Mouse (Mus musculus) left cerebral cortex, postnatal 14 days (tissue): ENCODE measurements at regions not wholly inside any gene's neighbourhood (a gene's known extent, or its start where the extent isn't known, plus 50 kb on each side); places are given as distances from the start of the nearest gene placed in this dataset.

Source experiments
- DNase-seq, 2 experiments: peaks; one replicate each; pipeline ENCODE4 v3.0.0; 2021 to 2022; ENCODE audit warnings: low spot score in 2 of 2, mixed read lengths in 1 of 2
- intact Hi-C: fragments of 180-260 bp; cut with DNase I; formaldehyde crosslinking; loops from one replicate; pipeline ENCODE4 v1.15.1; 2025

- intact Hi-C loops, result no loop called here
- DNase-seq, result no peak
These were observed 167.1 kb upstream of the Hnrnpa3 start for GRCm38 (mm10) chr2:75491789-75492500.

DNA sequence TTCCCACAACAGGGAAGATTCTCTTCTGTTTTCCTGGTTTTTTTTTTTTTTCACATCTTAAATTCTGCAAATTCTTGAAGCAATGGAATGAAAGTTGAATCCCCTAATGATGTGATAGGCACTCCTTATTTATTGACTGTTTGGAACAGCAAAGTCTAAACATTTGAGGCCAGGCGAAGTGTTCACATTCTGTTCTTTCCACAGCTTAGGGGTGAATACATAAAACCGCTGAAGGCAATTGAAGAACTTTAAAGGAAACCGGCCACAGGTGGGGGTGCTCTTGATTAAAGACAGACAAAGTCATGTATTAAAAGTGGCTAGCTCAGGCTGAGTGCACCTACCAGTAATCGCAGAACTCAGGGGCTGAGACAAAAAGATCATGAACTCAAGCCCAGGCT lies 166.6 kb upstream of the Hnrnpa3 start:
- DNase-seq, result no peak
- intact Hi-C loops, result no loop called here

DNA sequence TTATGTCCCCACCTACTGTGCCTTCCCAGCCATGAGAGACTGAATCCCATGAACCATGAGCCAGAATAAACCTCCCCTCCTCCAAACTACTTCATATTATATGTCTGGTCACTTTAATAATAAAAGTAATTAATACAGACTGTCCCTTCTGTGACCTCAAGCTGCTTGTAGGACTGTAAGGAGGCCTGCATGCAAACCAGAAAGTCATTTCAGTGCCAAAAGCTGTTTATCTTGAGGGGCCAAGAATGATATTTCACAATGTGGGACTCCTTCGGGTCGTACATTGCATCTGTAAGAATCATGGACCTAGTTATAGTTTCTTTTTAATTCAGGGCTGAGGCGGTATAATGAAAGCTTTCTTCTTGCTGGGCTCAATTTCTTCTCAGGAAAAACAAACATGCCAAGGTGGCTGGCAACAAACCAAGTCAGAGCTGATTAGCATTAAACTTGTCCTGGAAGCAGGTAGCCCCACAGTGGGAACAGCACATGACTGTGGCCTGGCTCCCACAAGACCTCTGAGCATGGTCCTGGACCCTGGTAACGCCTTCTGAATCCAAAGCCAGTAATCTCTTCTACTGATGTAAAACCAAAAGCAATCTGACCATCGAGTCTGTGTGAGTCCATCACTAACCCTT lies 162.3 kb upstream of the Hnrnpa3 start:
- no peak for DNase-seq
- intact Hi-C loops, result no loop called here

DNA sequence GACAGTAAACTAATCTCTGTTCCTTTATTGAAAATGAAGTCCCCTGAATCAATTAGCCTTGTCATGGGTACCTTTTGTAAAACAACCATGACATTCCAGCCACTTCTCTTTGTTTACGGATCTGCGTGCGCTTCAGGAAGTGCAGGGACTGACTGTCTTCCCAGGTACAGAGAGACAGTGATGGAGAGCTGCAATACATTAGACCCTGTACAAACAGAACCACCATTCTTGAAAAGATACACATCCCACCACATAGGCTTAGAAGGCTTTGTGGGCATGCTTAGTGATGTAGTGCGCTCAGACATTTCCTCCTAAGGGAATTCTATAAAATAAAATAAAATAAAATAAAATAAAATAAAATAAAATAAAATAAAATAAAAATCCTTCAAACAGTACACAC lies 148.8 kb upstream of the Hnrnpa3 start:
- DNase-seq, result no peak
- intact Hi-C loops, result no loop called here

DNA sequence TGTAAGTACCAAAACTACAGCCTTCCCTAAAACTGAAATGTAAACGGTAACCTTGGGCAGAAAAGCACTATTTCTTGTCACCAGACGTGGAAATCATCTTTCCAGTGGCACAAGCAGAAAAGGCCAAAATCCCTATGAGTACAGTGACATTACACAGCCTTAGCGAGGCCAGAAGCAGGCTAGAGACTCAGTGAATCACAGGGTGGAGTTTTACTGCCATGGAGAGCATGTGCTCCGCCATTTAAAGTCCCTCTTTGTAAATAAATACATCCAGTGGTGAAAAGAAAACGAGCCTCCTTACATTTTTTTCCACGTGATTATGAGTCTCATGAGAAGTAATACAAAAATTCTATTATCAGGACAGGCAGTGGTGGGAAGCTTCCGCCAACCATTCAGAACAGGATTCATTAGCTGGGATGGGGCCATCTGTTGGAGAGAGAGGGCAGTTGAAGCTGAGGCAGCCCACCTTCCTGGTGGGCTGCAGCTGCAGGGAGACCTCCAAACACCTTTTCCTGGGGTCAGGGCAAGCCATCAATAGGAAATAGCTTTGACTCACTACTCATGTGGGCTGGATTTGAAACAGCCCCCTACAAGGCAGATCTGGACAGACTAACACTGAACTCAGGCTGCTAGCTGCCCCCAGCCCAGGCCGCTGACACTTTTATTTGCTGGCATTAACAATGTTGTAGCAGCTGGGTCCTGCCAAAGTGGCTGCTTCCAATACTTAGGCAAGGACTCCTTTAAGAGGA lies 146.5 kb upstream of the Hnrnpa3 start:
- intact Hi-C loops, result no loop called here
- DNase-seq, result no peak

- no peak for DNase-seq
- intact Hi-C loops, result no loop called here
These were observed 144.9 kb upstream of the Hnrnpa3 start for GRCm38 (mm10) chr2:75514171-75514570.

DNA sequence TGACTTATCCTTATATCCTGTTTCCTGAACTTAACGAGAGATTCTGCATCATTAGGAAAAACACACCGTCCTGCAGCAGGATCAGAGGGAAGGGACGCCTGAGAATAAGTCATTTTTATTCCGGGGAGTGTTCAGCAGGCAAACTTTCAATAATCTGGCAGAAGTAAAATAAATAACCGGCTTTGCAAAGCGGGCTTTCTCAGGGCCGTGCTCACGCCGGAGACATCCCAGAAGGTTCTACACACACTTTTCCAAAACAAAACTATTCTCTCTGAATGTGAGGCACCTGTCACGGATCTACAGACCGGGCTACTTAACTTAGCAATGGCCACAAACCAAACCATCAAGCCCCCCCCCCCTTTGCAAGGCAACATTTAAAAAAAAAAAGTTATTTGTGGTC lies 142.8 kb upstream of the Hnrnpa3 start:
- intact Hi-C loops, result no loop called here
- DNase-seq, result no peak

DNA sequence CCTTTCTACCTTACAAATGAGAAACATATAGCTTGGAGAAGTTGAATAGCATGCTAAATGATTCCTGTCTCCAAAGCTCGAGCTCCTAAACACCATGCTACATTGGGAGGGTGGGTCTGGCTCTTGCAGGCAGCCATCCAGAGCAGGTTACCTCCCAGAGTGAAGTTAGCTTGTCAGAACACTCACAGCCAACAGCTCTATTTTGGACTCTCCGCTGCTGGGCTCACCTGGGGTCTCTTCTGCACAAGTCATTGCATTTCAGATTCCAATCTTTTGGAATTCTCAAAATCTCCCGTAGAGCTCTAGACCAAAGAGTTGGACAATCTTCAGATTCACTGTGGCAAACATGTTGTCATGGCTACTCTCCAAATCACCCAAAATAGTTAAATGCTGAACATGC lies 142.0 kb upstream of the Hnrnpa3 start:
- peak in 1 of 2 experiments; percentile 38 for DNase-seq
- intact Hi-C loops, result no loop called here

DNA sequence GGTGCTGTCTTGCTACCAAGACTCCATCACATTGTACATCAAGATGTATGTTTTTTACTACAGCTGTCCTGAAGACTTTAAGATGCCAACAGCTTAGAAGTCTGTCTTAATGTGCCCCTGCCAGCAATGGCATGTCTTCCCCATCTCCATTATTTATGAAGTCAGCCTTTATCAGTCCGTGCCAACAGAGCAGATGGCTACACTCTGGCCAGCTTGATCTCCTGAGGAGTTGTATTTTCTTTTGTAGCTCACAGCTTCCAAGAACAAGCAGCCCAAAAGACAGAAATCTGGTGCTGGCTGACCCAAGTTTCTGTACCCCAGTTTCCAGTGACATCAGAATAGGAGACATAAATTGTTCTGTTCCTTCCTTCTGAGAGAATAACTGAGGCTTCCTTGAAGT lies 140.5 kb upstream of the Hnrnpa3 start:
- intact Hi-C loops, result no loop called here
- no peak for DNase-seq

GRCm38 (mm10) chr2:75525562-75525961 lies 133.5 kb upstream of the Hnrnpa3 start:
- no peak for DNase-seq
- intact Hi-C loops, result no loop called here

- intact Hi-C loops, result no loop called here
- no peak for DNase-seq
These were observed 130.4 kb upstream of the Hnrnpa3 start for GRCm38 (mm10) chr2:75528706-75529105.

DNA sequence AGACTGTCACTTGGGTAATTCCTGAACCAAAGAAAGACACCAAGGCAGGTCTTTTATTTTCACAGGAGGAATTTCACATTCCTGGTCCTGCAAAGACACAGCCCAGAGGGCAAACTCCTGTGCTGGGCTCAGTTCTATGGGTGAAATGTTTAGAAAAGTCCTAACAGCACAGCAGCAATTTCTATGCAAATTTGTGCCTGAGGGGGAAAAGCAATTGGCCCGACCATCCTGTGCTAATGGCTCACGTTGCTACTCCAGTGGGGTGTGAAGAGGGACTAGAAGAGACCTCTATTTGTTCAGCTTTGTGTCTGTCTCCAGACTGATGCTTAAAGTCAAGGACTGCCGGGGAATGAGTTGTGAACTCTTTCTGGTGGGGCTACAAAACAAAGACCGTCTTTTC lies 120.9 kb upstream of the Hnrnpa3 start:
- no peak for DNase-seq

GRCm38 (mm10) chr2:75539726-75540125 lies 119.3 kb upstream of the Hnrnpa3 start:
- DNase-seq, result no peak
- intact Hi-C loops, result no loop called here

More for the DNA sequence above, 120.9 kb upstream of the Hnrnpa3 start:
- intact Hi-C loops, result no loop called here

- peak in 1 of 2 experiments; percentile 8 for DNase-seq
- intact Hi-C loops, result no loop called here
These were observed 116.7 kb upstream of the Hnrnpa3 start for GRCm38 (mm10) chr2:75542331-75542730.

- intact Hi-C loops, result no loop called here
- DNase-seq, result peak; percentile 7 to 14
These were observed 116.3 kb upstream of the Hnrnpa3 start for GRCm38 (mm10) chr2:75542781-75543180.

- DNase-seq, result no peak
- intact Hi-C loops, result no loop called here
These were observed 113.1 kb upstream of the Hnrnpa3 start for GRCm38 (mm10) chr2:75545971-75546370.

DNA sequence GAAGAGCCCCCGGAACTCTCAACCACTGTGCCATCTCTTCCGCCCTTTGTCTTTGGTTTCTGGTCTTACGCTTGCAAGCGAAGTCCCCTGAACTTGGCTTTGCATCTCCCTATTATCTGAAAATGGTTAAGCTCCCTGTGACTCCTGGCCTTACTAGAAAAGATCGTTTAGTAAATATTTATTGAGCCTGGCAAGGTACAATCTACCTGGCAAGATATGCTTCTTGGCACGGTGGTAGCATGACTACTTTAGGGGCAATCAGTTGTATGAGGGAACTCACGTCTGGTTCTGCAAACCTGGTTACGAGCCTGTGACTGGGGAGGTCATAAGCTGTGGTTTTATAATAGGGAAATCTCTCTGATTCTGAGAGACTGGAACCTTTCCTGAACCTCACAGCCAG lies 103.4 kb upstream of the Hnrnpa3 start:
- no peak for DNase-seq
- intact Hi-C loops, result no loop called here

GRCm38 (mm10) chr2:75556744-75557143 lies 102.3 kb upstream of the Hnrnpa3 start:
- intact Hi-C loops, result no loop called here
- no peak for DNase-seq

GRCm38 (mm10) chr2:75557392-75557791 lies 101.7 kb upstream of the Hnrnpa3 start:
- intact Hi-C loops, result no loop called here
- no peak for DNase-seq

GRCm38 (mm10) chr2:75559920-75560319 lies 99.1 kb upstream of the Hnrnpa3 start:
- intact Hi-C loops, result no loop called here
- DNase-seq, result no peak
